Mouse (Mus musculus) kidney, postnatal 0 days (tissue): ENCODE data around the gene Ugt1a10. TPM values are rescaled to one million over a fixed set of nuclear protein-coding genes. Genes with fewer than 3 reads are reported as not detected.
"Not testable (repeated sequence)": the region's sequence is repeated elsewhere in the genome, so short reads cannot be mapped to it uniquely, and the experiment has no call there.

Source experiments
- ATAC-seq: fragments of 200-750 bp; cut with Nextera tagmentation; replicated peaks from 2 replicates; pipeline ENCODE4 v1.8.0; 2017; ENCODE audit warnings: low read depth, moderate number of reproducible peaks, moderate TSS enrichment, moderate library complexity; ENCODE audit not compliant: low FRiP score
- DNase-seq: peaks from one replicate; pipeline ENCODE4 v3.0.0-alpha.2; 2016; ENCODE audit warnings: low spot score
- H3K27ac ChIP-seq: fragments of 300-500 bp; sonication (generic); 2 replicates; pipeline ENCODE4 v1.5.1; 2014; ENCODE audit warnings: mild to moderate bottlenecking
- H3K27me3 ChIP-seq: fragments of 300-500 bp; sonication (generic); 2 replicates; pipeline ENCODE4 v1.6.1; 2014; ENCODE audit warnings: low read length, mixed read lengths; ENCODE audit not compliant: insufficient read depth
- H3K36me3 ChIP-seq: fragments of 300-500 bp; sonication (generic); 2 replicates; pipeline ENCODE4 v1.6.1; 2014; ENCODE audit warnings: low read length, mixed read lengths; ENCODE audit not compliant: insufficient read depth
- H3K4me1 ChIP-seq: fragments of 300-500 bp; sonication (generic); replicated peaks from 2 replicates; pipeline ENCODE4 v1.6.1; 2014; ENCODE audit warnings: antibody characterized with exemption, low read length, mixed read lengths; ENCODE audit not compliant: insufficient read depth
- H3K4me2 ChIP-seq: fragments of 300-500 bp; sonication (generic); 2 replicates; pipeline ENCODE4 v1.6.1; 2014; ENCODE audit warnings: mild to moderate bottlenecking, low read length, moderate library complexity, mixed read lengths
- H3K4me3 ChIP-seq: fragments of 300-500 bp; sonication (generic); replicated peaks from 2 replicates; pipeline ENCODE4 v1.5.1; 2014; ENCODE audit warnings: low read depth, low read length
- H3K9ac ChIP-seq: fragments of 300-500 bp; sonication (generic); 2 replicates; pipeline ENCODE4 v1.6.1; 2014; ENCODE audit warnings: low read depth, low read length
- H3K9me3 ChIP-seq: fragments of 300-500 bp; sonication (generic); replicated peaks from 2 replicates; pipeline ENCODE4 v1.6.1; 2016; ENCODE audit warnings: low read length, inconsistent platforms, mixed read lengths
- CTCF ChIP-seq: IDR thresholded peaks from 2 replicates; pipeline ENCODE4 v1.5.1; 2016; ENCODE audit warnings: antibody characterized with exemption, low read depth, mild to moderate bottlenecking, moderate library complexity
- WGBS: fragments of 180-500 bp; shearing (Covaris S2); extraction: QIAGEN DNeasy Blood & Tissue Kit; methylation state at CpG from one replicate; pipeline ENCODE4 v1.1.7; 2014; 5-methylcytosine and 5-hydroxymethylcytosine counted together
- polyA plus RNA-seq: library from polyadenylated mRNA; unstranded; fragments of >200 nt; fragmentation: Nextera tagmentation; extraction: Ambion mirVana; gene quantifications from 2 replicates; pipeline ENCODE4 v1.2.1, GENCODE M21; 2015

Gene Ugt1a10
- polyA plus RNA-seq, 1 experiment from 2014 or later: 52.3 TPM

GRCm38 (mm10) chr1:88092341-88092740, 37.2 kb downstream of the Ugt1a10 start:
- H3K9ac ChIP-seq: no peak overlapping the region
- H3K36me3 ChIP-seq: no peaks in the 10 kb centered on the region
- H3K9me3 ChIP-seq: no peaks in the 10 kb centered on the region
- H3K27ac ChIP-seq: no peak overlapping the region
- no peak overlapping the region for H3K4me2 ChIP-seq
- no peaks in the 10 kb centered on the region for H3K27me3 ChIP-seq
- peaks cover 8% of the 10 kb centered on the region for H3K4me1 ChIP-seq
- DNase-seq: no peak
- TF ChIP-seq CTCF: no peak
- no peak for ATAC-seq
- H3K4me3 ChIP-seq: no peak overlapping the region

- TF ChIP-seq CTCF: peak; percentile 62
Measured at GRCm38 (mm10) chr1:88094270-88094676, 39.1 kb downstream of the Ugt1a10 start.

GRCm38 (mm10) chr1:88094941-88095492, 39.8 kb downstream of the Ugt1a10 start, which contains the start of gene Ugt1a7c:
TSS of gene Ugt1a7c (plus strand) at chr1:88095062.
- peaks cover 8% of the 10 kb centered on the region for H3K4me1 ChIP-seq
- H3K4me3 ChIP-seq: 0 out of 2 replicates have a peak within 1 kb of the TSS, but pooled peaks have one; percentile 8
- peak within 1 kb of the TSS; percentile 92 for H3K27ac ChIP-seq
- no peaks in the 10 kb centered on the region for H3K27me3 ChIP-seq
- ATAC-seq (peak; percentile 88), DNase-seq (peak; percentile 96)
- H3K9ac ChIP-seq: 0 out of 2 replicates have a peak within 1 kb of the TSS, but pooled peaks have one; percentile 31
- WGBS: 8% methylated on average over 10 of the region's 10 CpGs
- H3K36me3 ChIP-seq: no peaks in the 10 kb centered on the region
- TF ChIP-seq CTCF: no peak
- H3K9me3 ChIP-seq: no peaks in the 10 kb centered on the region
- H3K4me2 ChIP-seq: peak within 1 kb of the TSS; percentile 47

More at GRCm38 (mm10) chr1:88094270-88094676, 39.1 kb downstream of the Ugt1a10 start:
- H3K4me3 ChIP-seq, H3K27me3 ChIP-seq, H3K4me1 ChIP-seq, H3K9ac ChIP-seq, H3K9me3 ChIP-seq, H3K36me3 ChIP-seq: not testable (repeated sequence)
- DNase-seq (peak; percentile 32), ATAC-seq (peak; percentile 65)
- WGBS: 45% methylated on average over 3 of the region's 3 CpGs
- 0 out of 2 replicates have a peak overlapping the region, but pooled peaks have one; percentile 47 for H3K4me2 ChIP-seq
- H3K27ac ChIP-seq: peak overlapping the region; percentile 92; the same call in 1 of the 2 replicates

- not testable (repeated sequence) for H3K4me3 ChIP-seq, H3K4me1 ChIP-seq, H3K27ac ChIP-seq, DNase-seq, H3K9me3 ChIP-seq, ATAC-seq, H3K27me3 ChIP-seq, H3K9ac ChIP-seq, H3K36me3 ChIP-seq, H3K4me2 ChIP-seq
- 83% methylated on average over 3 of the region's 3 CpGs for WGBS
Measured at GRCm38 (mm10) chr1:88098546-88098945, 43.4 kb downstream of the Ugt1a10 start.

- H3K4me2 ChIP-seq, H3K4me1 ChIP-seq, H3K27me3 ChIP-seq, DNase-seq, H3K9me3 ChIP-seq, H3K27ac ChIP-seq, H3K36me3 ChIP-seq, H3K9ac ChIP-seq, ATAC-seq, H3K4me3 ChIP-seq: not testable (repeated sequence)
- 76% methylated on average over 2 of the region's 2 CpGs for WGBS
Measured at GRCm38 (mm10) chr1:88099691-88100090, 44.5 kb downstream of the Ugt1a10 start.

- not testable (repeated sequence) for H3K9ac ChIP-seq, H3K4me1 ChIP-seq, H3K27ac ChIP-seq, ATAC-seq, DNase-seq, H3K9me3 ChIP-seq, H3K4me2 ChIP-seq, H3K36me3 ChIP-seq, H3K4me3 ChIP-seq, H3K27me3 ChIP-seq
- WGBS: 64% methylated on average over 3 of the region's 3 CpGs
Measured at GRCm38 (mm10) chr1:88103019-88103418, 47.8 kb downstream of the Ugt1a10 start, which contains the start of gene Ugt1a6b. TSS of gene Ugt1a6b (plus strand) at chr1:88103252.

- not testable (repeated sequence) for H3K27ac ChIP-seq, H3K4me1 ChIP-seq, DNase-seq, H3K9ac ChIP-seq, H3K36me3 ChIP-seq, H3K4me3 ChIP-seq, H3K4me2 ChIP-seq, ATAC-seq, H3K27me3 ChIP-seq, H3K9me3 ChIP-seq
- 72% methylated on average over 4 of the region's 5 CpGs for WGBS
Measured at GRCm38 (mm10) chr1:88103697-88104468, 48.7 kb downstream of the Ugt1a10 start.
